Mouse (Mus musculus) olfactory bulb, adult 2 months (tissue): ENCODE measurements around the gene Pcid2.

Experiments used
- CTCF ChIP-seq: fragments of 200-500 bp; IDR thresholded peaks from 2 replicates; pipeline ENCODE4 v1.5.1; 2012; ENCODE audit warnings: low read depth, mild to moderate bottlenecking, low read length, moderate library complexity; ENCODE audit not compliant: insufficient read depth
- POLR2A ChIP-seq: fragments of 200-500 bp; IDR thresholded peaks from 2 replicates; pipeline ENCODE4 v1.6.1; 2012; ENCODE audit warnings: mild to moderate bottlenecking, low read depth, low read length, moderate library complexity; ENCODE audit not compliant: insufficient read depth

DNA sequence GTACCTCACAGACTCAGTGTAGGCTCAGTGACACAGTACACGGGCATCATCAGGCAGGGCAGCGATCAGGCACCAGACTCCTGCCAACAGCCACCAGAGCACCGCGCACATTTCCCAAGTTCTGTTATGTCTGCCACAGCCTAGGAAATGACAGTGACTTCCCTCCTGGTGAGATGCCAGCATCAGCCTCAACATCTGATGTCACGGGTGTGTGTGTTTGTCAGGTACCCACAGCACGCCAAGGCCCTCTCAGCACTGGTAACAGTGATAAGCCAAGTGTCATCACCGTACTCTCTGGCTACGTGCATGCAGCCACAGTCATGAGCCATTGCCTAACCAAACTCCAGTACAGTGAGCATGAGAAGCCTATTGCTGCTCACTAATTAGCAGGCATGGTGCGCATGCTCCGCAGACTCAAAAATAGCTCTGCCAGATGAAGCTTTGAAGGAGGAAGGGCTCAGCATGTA lies 68.9 kb downstream of the Pcid2 start:
- no peak for TF ChIP-seq POLR2A
- TF ChIP-seq CTCF = no peak
